Mouse (Mus musculus) liver, postnatal 0 days (tissue): ENCODE data around the gene Ctf2.

Experiments
- CTCF ChIP-seq: sonication (generic); IDR thresholded peaks from 2 replicates; pipeline ENCODE4 v1.5.1; 2016; ENCODE audit warnings: antibody characterized with exemption, low read depth
- EP300 ChIP-seq: IDR thresholded peaks from 2 replicates; pipeline ENCODE4 v1.6.1; 2016; ENCODE audit warnings: antibody characterized with exemption, low read depth, mild to moderate bottlenecking

GRCm38 (mm10) chr7:127688935-127689334 is 43.0 kb downstream of the Ctf2 start:
- TF ChIP-seq CTCF (no peak), EP300 (no peak)
